Mouse (Mus musculus): ENCODE results near the gene Tmed11.
"Not testable (repeated sequence)": the region's sequence is repeated elsewhere in the genome, so short reads cannot be mapped to it uniquely, and the experiment has no call there.

Gene Tmed11

GRCm38 (mm10) chr5:108795263-108795662, at the start of gene Tmed11:
Gene Tmed11 (minus strand): TSS chr5:108795363.
- DNase-seq (ENCODE audit: low spot score) = not testable (repeated sequence)

- DNase-seq (ENCODE audit: low spot score) = no peak
These were observed 41.0 kb upstream of the Tmed11 start for GRCm38 (mm10) chr5:108836156-108836555.

DNA sequence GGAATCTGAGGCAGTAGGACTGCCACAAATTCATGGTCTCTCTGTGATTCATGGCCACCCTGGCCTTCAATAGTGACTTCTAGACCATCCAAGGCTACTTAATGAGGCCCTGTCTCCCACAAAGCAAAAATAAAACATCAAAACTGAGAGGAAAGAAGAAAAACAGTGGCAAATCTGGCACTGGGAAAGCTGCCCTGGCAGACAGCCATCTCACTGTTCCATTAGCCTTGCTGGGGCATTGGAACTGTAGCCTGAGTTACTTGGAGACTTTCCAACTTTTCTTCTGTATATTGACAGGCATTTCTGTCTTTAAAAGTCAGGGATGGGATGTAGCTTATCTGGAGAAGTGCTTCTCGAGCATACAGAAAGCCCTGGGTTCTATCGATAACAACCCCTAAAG, 28.1 kb upstream of the Tmed11 start:
- DNase-seq (ENCODE audit: low spot score) = no peak

DNA sequence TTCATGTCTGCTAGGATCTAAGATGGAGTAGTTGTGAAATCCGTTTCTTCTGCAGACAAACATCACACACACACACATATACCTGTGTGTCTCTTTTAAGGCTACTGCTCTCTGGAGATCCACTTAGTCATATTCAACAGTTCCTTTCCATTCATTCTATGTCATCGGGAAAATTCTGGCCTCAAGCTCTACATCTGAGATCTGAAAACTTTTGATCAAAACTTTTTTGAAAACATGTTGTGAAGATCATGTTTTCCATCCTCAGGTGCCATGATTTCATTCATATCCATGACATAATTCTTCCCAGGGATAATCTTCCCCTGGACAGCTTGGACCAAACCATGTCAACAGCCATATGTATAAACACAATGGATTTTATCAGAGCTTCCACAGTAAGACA, 13.6 kb upstream of the Tmed11 start, which contains the start of gene Vmn2r8:
Gene Vmn2r8, minus strand, starts transcription at position 101 of the 400 bp plus-strand sequence.
- DNase-seq (ENCODE audit: low spot score) = not testable (repeated sequence)

- no peak for DNase-seq (ENCODE audit: low spot score)
These were observed 8.5 kb upstream of the Tmed11 start for GRCm38 (mm10) chr5:108803646-108804045.

- not testable (repeated sequence) for DNase-seq (ENCODE audit: low spot score)
These were observed 4.8 kb downstream of the Tmed11 start for GRCm38 (mm10) chr5:108790385-108790784.

GRCm38 (mm10) chr5:108774630-108775306, 20.4 kb downstream of the Tmed11 start, which contains the start of gene Rnf212:
Gene Rnf212 (minus strand): TSS chr5:108774982.
- DNase-seq (ENCODE audit: low spot score) = no peak

- DNase-seq (ENCODE audit: low spot score) = no peak
These were observed 35.2 kb downstream of the Tmed11 start for GRCm38 (mm10) chr5:108760002-108760401.

DNA sequence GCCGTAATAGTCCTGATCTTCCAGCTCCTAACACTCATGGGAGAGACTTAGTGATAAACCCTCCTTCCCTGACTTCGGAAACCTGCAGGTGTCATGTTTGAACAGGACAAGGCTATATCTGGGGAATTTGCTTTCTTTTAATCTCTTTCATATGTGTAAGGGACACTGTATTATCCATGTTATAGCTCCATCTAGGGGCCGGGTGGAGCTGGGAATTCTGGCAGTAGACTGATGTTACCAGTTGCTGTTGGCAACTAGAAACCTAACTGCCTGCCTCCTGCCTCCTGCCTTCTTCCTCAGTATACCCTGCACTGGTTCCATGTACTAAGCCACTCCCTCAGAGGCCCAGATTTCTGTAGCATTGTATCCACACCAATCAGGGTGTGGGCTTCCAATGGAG, 36.8 kb downstream of the Tmed11 start:
- no peak for DNase-seq (ENCODE audit: low spot score)

GRCm38 (mm10) chr5:108751258-108751657, 43.9 kb downstream of the Tmed11 start:
- not testable (repeated sequence) for DNase-seq (ENCODE audit: low spot score)

GRCm38 (mm10) chr5:108750328-108751210, 44.6 kb downstream of the Tmed11 start:
- DNase-seq (ENCODE audit: low spot score) = no peak

DNA sequence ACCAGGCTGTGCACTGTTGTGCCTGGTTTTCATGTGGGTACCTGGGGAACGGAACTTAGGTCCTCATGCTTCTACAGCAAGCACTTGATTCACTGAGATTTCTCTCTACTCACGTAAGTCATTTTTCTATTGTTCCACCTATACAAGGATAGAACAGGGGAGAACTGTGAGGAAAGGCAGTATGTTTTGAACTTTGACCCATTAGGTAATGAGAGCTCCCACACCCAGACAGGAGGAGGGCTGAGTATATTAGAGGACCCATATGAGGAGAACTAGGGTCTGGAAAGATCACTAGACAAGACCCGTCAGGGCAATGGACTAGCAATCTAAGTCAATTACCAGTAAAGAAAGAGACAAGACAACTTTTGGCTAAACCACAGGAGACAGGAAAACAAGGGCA, 50.5 kb downstream of the Tmed11 start:
- DNase-seq (ENCODE audit: low spot score) = no peak

DNA sequence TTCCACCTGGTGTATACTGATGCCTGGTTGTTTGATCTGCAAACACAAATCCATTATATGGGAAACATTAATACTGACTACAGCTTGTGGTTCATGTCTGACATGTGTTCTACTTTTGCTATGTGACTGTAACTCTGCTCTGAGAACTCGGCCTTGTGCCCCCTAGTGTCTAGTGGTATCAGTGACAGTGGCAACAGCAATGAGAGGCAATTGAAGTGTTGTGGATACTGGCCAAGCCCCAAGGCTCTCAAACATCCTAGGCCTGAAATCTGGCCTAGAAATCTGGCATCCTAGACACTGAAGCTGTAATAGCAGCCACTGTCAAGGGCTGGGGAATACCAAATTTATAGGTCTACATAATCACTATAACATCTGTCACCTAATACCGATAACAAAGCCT, 51.3 kb downstream of the Tmed11 start:
- DNase-seq (ENCODE audit: low spot score) = no peak

DNA sequence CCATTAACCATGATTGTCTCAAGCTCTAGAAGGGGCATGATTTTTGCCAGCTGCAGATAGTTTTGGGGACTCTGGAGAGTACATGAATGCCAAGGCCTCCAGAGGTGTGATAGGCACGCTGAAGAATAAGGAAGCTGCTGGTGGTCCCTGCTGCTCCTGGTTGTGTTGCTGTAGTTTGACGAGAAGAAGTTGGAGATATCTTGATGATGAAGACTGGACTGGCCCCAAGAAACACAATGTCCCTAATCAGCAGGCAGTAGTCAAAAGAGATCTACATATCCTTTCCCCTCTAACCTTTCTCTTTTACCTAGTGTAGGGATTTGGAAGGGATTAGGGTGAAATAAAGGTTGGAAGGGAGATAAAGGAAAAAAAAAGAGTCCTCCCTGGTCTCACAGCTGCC, 52.6 kb downstream of the Tmed11 start:
- DNase-seq (ENCODE audit: low spot score) = no peak

- DNase-seq (ENCODE audit: low spot score) = no peak
These were observed 53.3 kb downstream of the Tmed11 start for GRCm38 (mm10) chr5:108741844-108742243.

- no peak for DNase-seq (ENCODE audit: low spot score)
These were observed 67.7 kb downstream of the Tmed11 start for GRCm38 (mm10) chr5:108727425-108727824.

Data from T-cell, adult 2 months (primary cell).